Mouse (Mus musculus): Measurements from ENCODE around the gene Abca6. TPM values are rescaled to one million over a fixed set of nuclear protein-coding genes. Genes with fewer than 3 reads are reported as not detected.

Abca6 gene
- polyA plus RNA-seq, 1 experiment from 2014 or later: 0.06 TPM

DNA sequence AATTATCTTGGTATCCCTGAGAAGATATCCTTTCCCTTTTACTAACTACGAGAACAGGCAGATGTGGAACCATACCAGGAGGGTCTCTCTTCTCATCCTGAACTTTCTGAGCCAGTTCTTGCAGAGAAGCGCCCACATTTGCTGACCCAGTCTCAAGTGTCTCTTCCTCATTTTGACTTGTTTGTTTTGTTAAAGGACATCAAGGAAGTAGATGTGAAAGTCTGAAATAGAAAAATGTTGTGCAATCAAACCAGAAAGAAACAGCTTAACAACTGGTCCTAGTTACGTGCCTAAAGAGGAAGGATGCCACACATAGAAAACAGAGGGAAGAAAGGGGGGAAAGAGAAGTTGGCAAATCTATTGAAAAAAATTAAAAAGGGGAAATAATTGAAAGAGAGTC lies 85.8 kb downstream of the Abca6 start:
- Histone ChIP-seq H3K4me2 (ENCODE audit: low read length) (no peak overlapping the region), H3K9ac (ENCODE audit: low read length) (no peak overlapping the region), H3K4me1 (ENCODE audit: control insufficient read depth, insufficient read depth, low read length) (no peaks in the 10 kb centered on the region), H3K4me3 (ENCODE audit: low read depth, low read length) (no peak overlapping the region), H3K9me3 (replicated peaks; ENCODE audit: control insufficient read depth, low read length) (no peaks in the 10 kb centered on the region), H3K27ac (ENCODE audit: low read depth, low read length) (no peak overlapping the region), H3K27me3 (replicated peaks; ENCODE audit: control insufficient read depth, insufficient read depth, low read length) (no peaks in the 10 kb centered on the region), H3K36me3 (ENCODE audit: control insufficient read depth, insufficient read depth, low read length) (no peaks in the 10 kb centered on the region)
- ATAC-seq: no peak
- no peak for DNase-seq (ENCODE audit: low spot score)
- WGBS: 40% methylated on average over 3 of the region's 3 CpGs

DNA sequence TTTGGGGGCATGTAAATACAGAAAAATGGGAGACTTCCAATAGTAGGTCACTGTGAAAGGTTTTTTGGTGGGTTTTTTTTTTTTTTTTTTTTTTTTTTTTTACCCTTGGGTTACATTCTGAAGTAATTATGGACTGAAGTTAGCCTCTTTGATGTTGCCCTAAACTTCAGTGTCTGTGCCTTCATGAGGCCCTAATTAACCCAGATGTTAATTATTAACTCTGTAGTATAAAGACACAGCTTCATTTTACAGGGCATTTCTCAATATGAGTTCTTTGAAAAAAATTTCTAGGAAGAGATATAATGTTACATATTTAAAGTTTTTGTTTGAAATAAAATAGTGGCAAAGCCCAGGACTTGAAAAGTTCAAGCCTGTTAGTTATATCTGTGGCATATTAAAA lies 86.2 kb downstream of the Abca6 start:
- Histone ChIP-seq H3K4me2 (ENCODE audit: low read length) (no peak overlapping the region), H3K4me3 (ENCODE audit: low read depth, low read length) (no peak overlapping the region), H3K27ac (ENCODE audit: low read depth, low read length) (no peak overlapping the region), H3K27me3 (replicated peaks; ENCODE audit: control insufficient read depth, insufficient read depth, low read length) (no peaks in the 10 kb centered on the region), H3K9ac (ENCODE audit: low read length) (no peak overlapping the region), H3K36me3 (ENCODE audit: control insufficient read depth, insufficient read depth, low read length) (no peaks in the 10 kb centered on the region), H3K9me3 (replicated peaks; ENCODE audit: control insufficient read depth, low read length) (no peaks in the 10 kb centered on the region), H3K4me1 (ENCODE audit: control insufficient read depth, insufficient read depth, low read length) (no peaks in the 10 kb centered on the region)
- DNase-seq (ENCODE audit: low spot score): no peak
- ATAC-seq: no peak

DNA sequence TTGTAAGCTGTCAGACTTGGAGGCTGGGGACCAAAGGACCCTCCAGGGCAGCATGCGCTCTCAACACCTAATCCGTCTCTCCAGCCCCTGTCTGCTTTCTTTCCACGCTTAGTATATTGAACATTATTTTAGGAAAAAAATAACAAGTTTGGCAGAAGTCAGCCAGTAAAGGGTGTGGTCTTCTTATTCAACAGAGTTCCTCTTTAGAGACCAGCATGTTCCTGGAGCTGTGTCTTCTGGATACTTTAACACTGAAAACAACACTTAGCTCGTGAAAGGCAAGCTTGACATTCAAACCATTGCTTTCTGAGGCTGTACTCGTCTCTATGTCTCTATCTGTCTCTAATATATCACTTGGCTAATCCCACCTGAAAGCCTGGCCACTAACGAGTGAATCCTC lies 94.5 kb downstream of the Abca6 start:
- Histone ChIP-seq H3K36me3 (ENCODE audit: control insufficient read depth, insufficient read depth, low read length) (no peaks in the 10 kb centered on the region), H3K4me3 (ENCODE audit: low read depth, low read length) (no peak overlapping the region), H3K4me2 (ENCODE audit: low read length) (no peak overlapping the region), H3K27me3 (replicated peaks; ENCODE audit: control insufficient read depth, insufficient read depth, low read length) (no peaks in the 10 kb centered on the region), H3K9ac (ENCODE audit: low read length) (no peak overlapping the region), H3K27ac (ENCODE audit: low read depth, low read length) (no peak overlapping the region), H3K4me1 (ENCODE audit: control insufficient read depth, insufficient read depth, low read length) (no peaks in the 10 kb centered on the region), H3K9me3 (replicated peaks; ENCODE audit: control insufficient read depth, low read length) (no peaks in the 10 kb centered on the region)
- no peak for DNase-seq (ENCODE audit: low spot score)
- ATAC-seq: no peak
- WGBS: 70% methylated on average over 6 of the region's 6 CpGs

DNA sequence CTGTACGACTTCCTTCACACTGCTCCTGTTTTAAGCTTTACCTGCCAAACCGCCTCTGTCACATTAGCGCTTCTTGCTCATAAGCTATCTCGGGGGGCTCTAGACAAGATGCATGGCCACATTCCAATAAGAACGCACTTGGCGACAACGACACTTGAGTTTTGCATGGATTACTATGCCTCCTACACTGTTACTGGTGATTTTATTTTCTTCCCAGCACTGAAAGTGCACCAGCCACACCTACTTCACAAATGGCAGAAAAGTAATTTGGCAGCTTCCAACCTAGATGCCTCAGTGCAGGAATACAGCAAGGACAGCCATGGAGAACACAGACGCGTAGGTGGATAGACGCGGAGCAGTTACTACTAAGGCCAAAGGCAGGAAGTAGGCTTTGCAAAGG lies 95.6 kb downstream of the Abca6 start:
- no peak overlapping the region for H3K9ac ChIP-seq (ENCODE audit: low read length)
- no peak overlapping the region for H3K4me3 ChIP-seq (ENCODE audit: low read depth, low read length)
- 96% methylated on average over 11 of the region's 11 CpGs for WGBS
- H3K27ac ChIP-seq (ENCODE audit: low read depth, low read length): no peak overlapping the region
- no peaks in the 10 kb centered on the region for H3K36me3 ChIP-seq (ENCODE audit: control insufficient read depth, insufficient read depth, low read length)
- DNase-seq (ENCODE audit: low spot score) (peak; percentile 8), ATAC-seq (no peak)
- no peak overlapping the region for H3K4me2 ChIP-seq (ENCODE audit: low read length)
- H3K4me1 ChIP-seq (ENCODE audit: control insufficient read depth, insufficient read depth, low read length): no peaks in the 10 kb centered on the region
- H3K27me3 ChIP-seq (replicated peaks; ENCODE audit: control insufficient read depth, insufficient read depth, low read length): no peaks in the 10 kb centered on the region
- H3K9me3 ChIP-seq (replicated peaks; ENCODE audit: control insufficient read depth, low read length): no peaks in the 10 kb centered on the region

DNA sequence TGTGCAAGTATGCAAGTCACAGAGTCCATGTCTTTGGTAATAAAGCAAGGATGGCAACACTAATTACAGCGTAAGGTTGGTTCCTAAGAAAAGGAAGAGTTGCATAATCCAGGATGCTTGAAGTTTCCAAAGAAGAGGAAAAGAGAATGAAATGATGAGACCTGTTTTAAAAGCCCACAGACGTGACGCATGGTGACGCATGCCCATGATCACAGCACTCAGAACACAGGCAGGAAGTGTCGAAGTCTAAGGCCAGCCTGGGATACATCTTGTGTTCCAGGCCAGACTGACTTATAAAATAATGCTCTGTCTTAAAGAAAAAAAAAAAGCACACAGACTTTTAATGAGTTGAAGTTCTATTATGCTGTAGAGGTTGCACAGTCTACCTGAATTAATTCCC lies 103.9 kb downstream of the Abca6 start:
- no peaks in the 10 kb centered on the region for H3K36me3 ChIP-seq (ENCODE audit: control insufficient read depth, insufficient read depth, low read length)
- no peaks in the 10 kb centered on the region for H3K27me3 ChIP-seq (replicated peaks; ENCODE audit: control insufficient read depth, insufficient read depth, low read length)
- H3K4me3 ChIP-seq (ENCODE audit: low read depth, low read length): no peak overlapping the region
- no peak for DNase-seq (ENCODE audit: low spot score)
- no peaks in the 10 kb centered on the region for H3K4me1 ChIP-seq (ENCODE audit: control insufficient read depth, insufficient read depth, low read length)
- no peak for ATAC-seq
- H3K9me3 ChIP-seq (replicated peaks; ENCODE audit: control insufficient read depth, low read length): no peaks in the 10 kb centered on the region
- 94% methylated on average over 5 of the region's 5 CpGs for WGBS
- H3K4me2 ChIP-seq (ENCODE audit: low read length): no peak overlapping the region
- H3K27ac ChIP-seq (ENCODE audit: low read depth, low read length): no peak overlapping the region
- no peak overlapping the region for H3K9ac ChIP-seq (ENCODE audit: low read length)

DNA sequence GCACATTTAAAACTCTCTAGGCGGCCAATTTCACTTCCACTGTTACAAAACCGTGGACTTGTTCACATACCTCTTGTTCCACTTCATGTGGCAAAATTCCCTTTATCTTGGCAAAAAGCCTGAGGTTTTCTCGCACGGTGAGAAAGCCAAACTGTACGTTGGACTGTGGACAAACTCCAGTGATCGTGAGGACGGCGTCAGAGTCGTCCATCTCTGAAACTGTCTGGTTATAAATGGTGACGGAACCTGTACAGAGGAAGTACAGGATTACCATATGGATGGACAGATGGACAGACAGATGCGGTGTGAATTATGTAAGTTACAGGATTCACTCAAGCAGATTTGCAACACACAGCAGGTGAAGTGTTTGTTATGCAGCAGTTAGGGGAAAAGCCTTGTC lies 106.2 kb downstream of the Abca6 start:
- Histone ChIP-seq H3K27ac (ENCODE audit: low read depth, low read length) (no peak overlapping the region), H3K9me3 (replicated peaks; ENCODE audit: control insufficient read depth, low read length) (no peaks in the 10 kb centered on the region), H3K4me3 (ENCODE audit: low read depth, low read length) (no peak overlapping the region), H3K4me1 (ENCODE audit: control insufficient read depth, insufficient read depth, low read length) (no peaks in the 10 kb centered on the region), H3K9ac (ENCODE audit: low read length) (no peak overlapping the region), H3K4me2 (ENCODE audit: low read length) (no peak overlapping the region), H3K27me3 (replicated peaks; ENCODE audit: control insufficient read depth, insufficient read depth, low read length) (no peaks in the 10 kb centered on the region), H3K36me3 (ENCODE audit: control insufficient read depth, insufficient read depth, low read length) (no peaks in the 10 kb centered on the region)
- DNase-seq (ENCODE audit: low spot score) (peak; percentile 28), ATAC-seq (no peak)
- 83% methylated on average over 11 of the region's 11 CpGs for WGBS

DNA sequence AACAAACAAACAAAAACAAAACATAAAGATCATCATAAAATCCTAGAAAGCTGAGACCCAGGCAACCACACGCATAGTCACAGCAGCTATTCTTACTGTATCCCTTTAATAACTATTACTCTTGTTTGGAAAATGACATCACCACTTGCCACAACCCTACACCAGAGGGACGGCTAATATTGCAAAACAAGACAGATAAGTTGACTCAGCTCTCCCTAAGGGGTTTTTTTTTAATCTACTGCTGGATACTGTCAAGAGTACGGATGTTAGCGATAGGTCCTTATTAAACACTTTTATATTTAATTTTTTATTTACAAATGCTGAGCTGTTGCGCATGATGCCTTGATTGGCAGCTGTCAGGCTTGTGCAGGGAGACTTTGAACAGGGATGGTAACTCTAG lies 120.8 kb downstream of the Abca6 start:
- 91% methylated on average over 5 of the region's 5 CpGs for WGBS
- no peaks in the 10 kb centered on the region for H3K4me1 ChIP-seq (ENCODE audit: control insufficient read depth, insufficient read depth, low read length)
- no peak for ATAC-seq

More for the DNA sequence above, 120.8 kb downstream of the Abca6 start:
- Histone ChIP-seq H3K27me3 (replicated peaks; ENCODE audit: control insufficient read depth, insufficient read depth, low read length) (no peaks in the 10 kb centered on the region), H3K9me3 (replicated peaks; ENCODE audit: control insufficient read depth, low read length) (no peaks in the 10 kb centered on the region), H3K4me3 (ENCODE audit: low read depth, low read length) (no peak overlapping the region), H3K9ac (ENCODE audit: low read length) (no peak overlapping the region), H3K36me3 (ENCODE audit: control insufficient read depth, insufficient read depth, low read length) (no peaks in the 10 kb centered on the region), H3K4me2 (ENCODE audit: low read length) (no peak overlapping the region), H3K27ac (ENCODE audit: low read depth, low read length) (no peak overlapping the region)
- DNase-seq (ENCODE audit: low spot score): no peak

Other genes with a start within 250 kb of the Abca6 start
- gene Abca8a, start 155.8 kb downstream of the Abca6 start, polyA plus RNA-seq (2014; fragmentation: Nextera tagmentation; extraction: Ambion mirVana): 1.1 and 2.1 TPM in 2 replicates
- 2.8 and 4.6 TPM in 2 replicates for gene Abca9, start 83.6 kb downstream of the Abca6 start, polyA plus RNA-seq (2014; fragmentation: Nextera tagmentation; extraction: Ambion mirVana)
- 10.2 and 11.6 TPM in 2 replicates for gene Abca5, start 85.9 kb upstream of the Abca6 start, polyA plus RNA-seq (2014; fragmentation: Nextera tagmentation; extraction: Ambion mirVana)
- 46.9 and 50.9 TPM in 2 replicates for gene Map2k6, start 147.3 kb upstream of the Abca6 start, polyA plus RNA-seq (2014; fragmentation: Nextera tagmentation; extraction: Ambion mirVana)